Mouse (Mus musculus): ENCODE data around the gene Smim13. TPM values are rescaled to one million over a fixed set of nuclear protein-coding genes. Genes with fewer than 3 reads are reported as not detected.
"Not testable (repeated sequence)": the region's sequence is repeated elsewhere in the genome, so short reads cannot be mapped to it uniquely, and the experiment has no call there.

Gene Smim13
- polyA plus RNA-seq, 1 experiment from 2014 or later, result 20.3 TPM

- WGBS, result 60% methylated on average over 6 of the region's 6 CpGs
- Histone ChIP-seq H3K4me2 (no peak overlapping the region), H3K9ac (no peak overlapping the region), H3K4me3 (replicated peaks) (no peak overlapping the region), H3K9me3 (no peaks in the 10 kb centered on the region), H3K27ac (no peak overlapping the region), H3K36me3 (replicated peaks) (no peaks in the 10 kb centered on the region), H3K4me1 (no peaks in the 10 kb centered on the region), H3K27me3 (peaks cover 7% of the 10 kb centered on the region; the same call in 1 of the 2 replicates)
- ATAC-seq (ENCODE audit: low FRiP score), result no peak
Observed at GRCm38 (mm10) chr13:41244306-41244830, 5.3 kb upstream of the Smim13 start.

GRCm38 (mm10) chr13:41248751-41249520 lies 708 bp upstream of the Smim13 start:
- Histone ChIP-seq H3K4me1 (0 out of 2 replicates have a peak, but pooled peaks cover 7% of the 10 kb centered on the region), H3K27ac (0 out of 2 replicates have a peak overlapping the region, but pooled peaks have one; percentile 43), H3K4me2 (peak overlapping the region; percentile 73), H3K9me3 (no peaks in the 10 kb centered on the region), H3K4me3 (replicated peaks) (peak overlapping the region; percentile 77), H3K27me3 (no peaks in the 10 kb centered on the region), H3K36me3 (replicated peaks) (no peaks in the 10 kb centered on the region), H3K9ac (peak overlapping the region; percentile 47)
- WGBS, result 47% methylated on average over 12 of the region's 12 CpGs
- ATAC-seq (ENCODE audit: low FRiP score), result peak; percentile 12

GRCm38 (mm10) chr13:41250318-41250981 lies 806 bp downstream of the Smim13 start:
- no peak for ATAC-seq (ENCODE audit: low FRiP score)
- H3K4me2 ChIP-seq, result peak overlapping the region; percentile 73
- H3K4me3 ChIP-seq (replicated peaks), result peak overlapping the region; percentile 77
- no peaks in the 10 kb centered on the region for H3K36me3 ChIP-seq (replicated peaks)
- no peaks in the 10 kb centered on the region for H3K27me3 ChIP-seq
- WGBS, result 2% methylated on average over 27 of the region's 27 CpGs
- peak overlapping the region; percentile 86 for H3K27ac ChIP-seq
- no peaks in the 10 kb centered on the region for H3K9me3 ChIP-seq
- H3K4me1 ChIP-seq, result 0 out of 2 replicates have a peak, but pooled peaks cover 7% of the 10 kb centered on the region
- peak overlapping the region; percentile 79 for H3K9ac ChIP-seq

- 90% methylated on average over 5 of the region's 5 CpGs for WGBS
- not testable (repeated sequence) for ATAC-seq (ENCODE audit: low FRiP score)
Observed at GRCm38 (mm10) chr13:41251232-41251631, 1.6 kb downstream of the Smim13 start.

GRCm38 (mm10) chr13:41251667-41252066 lies 2.0 kb downstream of the Smim13 start:
- 82% methylated on average over 5 of the region's 5 CpGs for WGBS
- Histone ChIP-seq H3K27ac (no peak overlapping the region), H3K4me2 (no peak overlapping the region), H3K4me3 (replicated peaks) (no peak overlapping the region), H3K4me1 (0 out of 2 replicates have a peak, but pooled peaks cover 7% of the 10 kb centered on the region), H3K9ac (no peak overlapping the region), H3K36me3 (replicated peaks) (no peaks in the 10 kb centered on the region), H3K9me3 (no peaks in the 10 kb centered on the region), H3K27me3 (no peaks in the 10 kb centered on the region)
- ATAC-seq (ENCODE audit: low FRiP score), result no peak

More at GRCm38 (mm10) chr13:41251232-41251631, 1.6 kb downstream of the Smim13 start:
- not testable (repeated sequence) for H3K4me1 ChIP-seq; H3K36me3 ChIP-seq (replicated peaks); H3K4me3 ChIP-seq (replicated peaks); H3K27ac ChIP-seq; H3K9me3 ChIP-seq; H3K4me2 ChIP-seq; H3K27me3 ChIP-seq; H3K9ac ChIP-seq

GRCm38 (mm10) chr13:41252141-41252540 lies 2.5 kb downstream of the Smim13 start:
- no peaks in the 10 kb centered on the region for H3K27me3 ChIP-seq

GRCm38 (mm10) chr13:41252736-41253135 lies 3.1 kb downstream of the Smim13 start:
- Histone ChIP-seq H3K9ac (no peak overlapping the region), H3K4me3 (replicated peaks) (no peak overlapping the region), H3K27ac (no peak overlapping the region), H3K4me2 (no peak overlapping the region), H3K36me3 (replicated peaks) (no peaks in the 10 kb centered on the region), H3K9me3 (no peaks in the 10 kb centered on the region), H3K4me1 (0 out of 2 replicates have a peak, but pooled peaks cover 7% of the 10 kb centered on the region), H3K27me3 (no peaks in the 10 kb centered on the region)
- WGBS, result 89% methylated on average over 7 of the region's 7 CpGs
- ATAC-seq (ENCODE audit: low FRiP score), result no peak

More at GRCm38 (mm10) chr13:41252141-41252540, 2.5 kb downstream of the Smim13 start:
- Histone ChIP-seq H3K9me3 (no peaks in the 10 kb centered on the region), H3K4me1 (0 out of 2 replicates have a peak, but pooled peaks cover 7% of the 10 kb centered on the region), H3K27ac (no peak overlapping the region), H3K4me2 (no peak overlapping the region), H3K36me3 (replicated peaks) (no peaks in the 10 kb centered on the region), H3K4me3 (replicated peaks) (no peak overlapping the region), H3K9ac (no peak overlapping the region)
- WGBS, result 87% methylated on average over 6 of the region's 6 CpGs
- ATAC-seq (ENCODE audit: low FRiP score), result no peak

GRCm38 (mm10) chr13:41256126-41256525 lies 6.5 kb downstream of the Smim13 start:
- no peak overlapping the region for H3K4me3 ChIP-seq (replicated peaks)
- 74% methylated on average over 5 of the region's 5 CpGs for WGBS
- ATAC-seq (ENCODE audit: low FRiP score), result no peak

GRCm38 (mm10) chr13:41256962-41257361 lies 7.3 kb downstream of the Smim13 start:
- Histone ChIP-seq H3K27ac (no peak overlapping the region), H3K36me3 (replicated peaks) (no peaks in the 10 kb centered on the region), H3K9me3 (no peaks in the 10 kb centered on the region), H3K4me1 (0 out of 2 replicates have a peak, but pooled peaks cover 3% of the 10 kb centered on the region), H3K27me3 (no peaks in the 10 kb centered on the region), H3K4me2 (no peak overlapping the region), H3K4me3 (replicated peaks) (no peak overlapping the region), H3K9ac (no peak overlapping the region)
- no peak for ATAC-seq (ENCODE audit: low FRiP score)
- WGBS, result 90% methylated on average over 3 of the region's 3 CpGs

More at GRCm38 (mm10) chr13:41256126-41256525, 6.5 kb downstream of the Smim13 start:
- Histone ChIP-seq H3K9me3 (no peaks in the 10 kb centered on the region), H3K27me3 (no peaks in the 10 kb centered on the region), H3K27ac (no peak overlapping the region), H3K4me1 (0 out of 2 replicates have a peak, but pooled peaks cover 4% of the 10 kb centered on the region), H3K36me3 (replicated peaks) (no peaks in the 10 kb centered on the region), H3K4me2 (no peak overlapping the region), H3K9ac (no peak overlapping the region)

- Histone ChIP-seq H3K4me1 (no peaks in the 10 kb centered on the region), H3K9me3 (no peaks in the 10 kb centered on the region), H3K27ac (no peak overlapping the region), H3K9ac (no peak overlapping the region), H3K36me3 (replicated peaks) (no peaks in the 10 kb centered on the region), H3K4me3 (replicated peaks) (no peak overlapping the region), H3K4me2 (no peak overlapping the region), H3K27me3 (no peaks in the 10 kb centered on the region)
- 84% methylated on average over 4 of the region's 4 CpGs for WGBS
- ATAC-seq (ENCODE audit: low FRiP score), result no peak
Observed at GRCm38 (mm10) chr13:41257851-41258250, 8.2 kb downstream of the Smim13 start.

- WGBS, result 93% methylated on average over 8 of the region's 8 CpGs
- not testable (repeated sequence) for H3K27ac ChIP-seq; H3K9ac ChIP-seq; H3K36me3 ChIP-seq (replicated peaks); H3K4me1 ChIP-seq; ATAC-seq (ENCODE audit: low FRiP score); H3K4me2 ChIP-seq; H3K27me3 ChIP-seq; H3K4me3 ChIP-seq (replicated peaks); H3K9me3 ChIP-seq
Observed at GRCm38 (mm10) chr13:41261617-41262016, 12.0 kb downstream of the Smim13 start.

- no peak for ATAC-seq (ENCODE audit: low FRiP score)
- H3K4me2 ChIP-seq, result no peak overlapping the region
- no peak overlapping the region for H3K4me3 ChIP-seq (replicated peaks)
- no peak overlapping the region for H3K27ac ChIP-seq
- no peaks in the 10 kb centered on the region for H3K9me3 ChIP-seq
- 92% methylated on average over 5 of the region's 5 CpGs for WGBS
- no peaks in the 10 kb centered on the region for H3K4me1 ChIP-seq
- H3K9ac ChIP-seq, result no peak overlapping the region
- H3K36me3 ChIP-seq (replicated peaks), result no peaks in the 10 kb centered on the region
- H3K27me3 ChIP-seq, result no peaks in the 10 kb centered on the region
Observed at GRCm38 (mm10) chr13:41263304-41264006, 13.8 kb downstream of the Smim13 start.

Measured in forebrain, embryonic 12.5 days (tissue).